In the genomic region with DNA sequence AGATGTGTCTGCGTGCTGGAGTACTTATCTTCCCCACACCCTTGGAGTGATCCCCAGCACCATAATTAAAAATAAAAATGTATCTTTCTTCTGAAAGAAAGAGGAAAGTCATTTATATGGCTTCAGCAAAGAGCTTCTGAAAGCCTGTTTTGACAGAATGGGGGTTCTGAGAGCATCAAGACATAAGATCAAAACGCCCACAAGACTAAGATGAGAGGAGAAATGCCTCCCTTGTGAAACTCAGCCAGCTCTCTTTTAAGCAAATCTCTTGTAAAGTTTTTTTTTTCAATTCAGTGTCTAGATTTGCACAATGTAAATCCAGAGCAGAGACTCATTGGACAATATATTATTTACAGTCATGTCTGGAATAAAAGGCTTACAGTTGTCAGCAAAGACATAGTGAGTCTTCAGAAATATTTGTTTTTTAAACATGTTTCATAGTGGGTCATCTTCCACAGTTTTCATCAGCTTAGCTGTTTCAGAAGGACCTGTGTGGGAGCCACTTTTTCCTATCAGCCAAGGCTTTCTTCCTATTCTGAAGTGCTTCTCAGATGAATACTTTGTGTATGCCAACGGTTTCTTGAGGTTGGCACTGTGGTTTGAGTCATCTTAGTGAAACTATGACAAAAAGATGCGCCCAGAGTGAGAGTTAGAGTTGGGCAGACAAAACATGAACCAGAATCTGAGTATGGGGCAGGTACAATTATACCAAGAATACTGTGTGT, we compare ENCODE assay signal across 15 mouse cellular contexts.
"Had no signal": no experiment of that assay in that cellular context is flagged by ENCODE, and none has a peak within 500 bp of the region (broad histone marks: within the 10 kb centered on the region; RNA-seq: fewer than 3 reads in every experiment).

No protein-coding gene starts in this region.

- DNase-seq: kidney, adult 18-20 months; kidney, postnatal 10 days; kidney, postnatal 4 days; lung, adult 2 months; lung, postnatal 36 days; midbrain, embryonic 14.5 days; retina, postnatal 1 day; thymus, adult 18-20 months had no signal

- H3K4me1 ChIP-seq: intestine, embryonic 15.5 days; liver, embryonic 15.5 days had no signal

- H3K27ac ChIP-seq: intestine, embryonic 15.5 days; limb, embryonic 10.5 days; liver, embryonic 15.5 days; neural tube, embryonic 12.5 days; stomach, postnatal 0 days had no signal

- H3K4me3 ChIP-seq: intestine, embryonic 15.5 days; limb, embryonic 10.5 days; liver, embryonic 15.5 days; myocyte; neural tube, embryonic 12.5 days had no signal

- H3K27me3 ChIP-seq: intestine, embryonic 15.5 days; liver, embryonic 15.5 days; neural tube, embryonic 12.5 days had no signal

- H3K36me3 ChIP-seq: intestine, embryonic 15.5 days; limb, embryonic 10.5 days; liver, embryonic 15.5 days; neural tube, embryonic 12.5 days had no signal

- ATAC-seq: intestine, embryonic 15.5 days; lung, postnatal 0 days had no signal
